Mouse (Mus musculus) frontal cortex, adult (tissue): ENCODE measurements at regions not wholly inside any gene's neighbourhood (a gene's known extent, or its start where the extent isn't known, plus 50 kb on each side); places are given as distances from the start of the nearest gene placed in this dataset.

Experiments
- ATAC-seq: cut with Nextera tagmentation; 2 replicates; pipeline ENCODE4 v1.9.2; 2017; ENCODE audit warnings: mild to moderate bottlenecking, moderate library complexity, mixed read lengths; ENCODE audit not compliant: low TSS enrichment

DNA sequence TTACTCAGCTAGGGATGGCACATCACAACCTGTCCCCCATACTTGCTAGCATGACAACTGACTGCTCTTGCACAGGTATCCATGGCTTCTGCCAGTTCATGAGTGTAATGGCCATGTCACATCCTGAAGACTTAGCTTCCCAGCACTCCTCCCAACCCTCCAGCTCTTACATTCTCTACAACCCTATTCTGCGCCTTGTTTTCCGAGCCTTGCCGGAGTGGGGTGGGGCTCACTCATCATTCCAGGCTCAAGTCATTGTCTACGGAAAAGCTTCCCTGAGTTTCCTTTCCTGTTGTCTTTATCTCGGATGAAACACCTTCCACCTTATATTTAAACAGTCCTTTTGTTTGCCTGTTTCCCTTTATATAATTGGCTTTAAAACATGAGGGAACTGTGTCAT, 69.6 kb downstream of the Prdm13 start:
- ATAC-seq = no peak

DNA sequence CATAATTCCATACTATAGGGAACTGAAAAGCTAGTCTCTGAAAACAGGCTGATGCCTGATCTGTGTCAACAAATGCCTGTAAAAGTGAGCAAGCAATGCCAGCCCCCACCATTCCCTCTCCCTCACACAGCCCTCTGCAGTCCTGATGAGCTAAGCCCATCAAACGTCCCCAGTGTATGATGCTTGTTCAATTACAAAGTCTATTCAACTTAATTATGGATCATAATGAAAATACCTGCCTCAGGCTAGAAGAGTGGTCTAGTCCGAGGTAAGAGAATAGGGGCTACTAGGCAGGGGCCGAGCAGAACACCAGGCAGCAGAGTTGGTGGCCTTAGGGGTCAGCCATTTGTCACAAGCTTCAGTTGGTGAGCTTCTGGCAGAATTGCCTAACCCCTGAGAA, 71.3 kb downstream of the Prdm13 start:
- ATAC-seq = no peak

GRCm38 (mm10) chr4:21611531-21612282, 74.1 kb downstream of the Prdm13 start:
- ATAC-seq = no peak

DNA sequence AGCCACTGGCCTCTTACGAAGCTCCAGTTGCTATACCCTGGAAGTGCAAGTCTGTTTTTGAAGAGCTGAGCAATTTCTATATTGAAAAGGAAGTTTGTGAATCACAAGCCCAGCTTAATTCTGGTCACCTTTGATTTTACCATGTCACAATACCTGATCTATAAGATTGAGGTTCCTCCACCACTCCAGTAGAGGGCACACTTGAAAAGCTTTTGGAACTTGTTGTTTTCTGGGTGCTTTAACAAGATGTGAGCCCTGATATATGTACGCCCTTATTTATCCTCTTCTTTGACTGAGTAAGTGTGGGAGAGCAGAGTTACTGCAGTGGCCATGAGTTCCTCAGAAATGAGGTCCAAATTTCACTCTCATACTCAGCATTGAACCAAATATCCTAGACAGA, 87.7 kb downstream of the Prdm13 start:
- ATAC-seq = no peak

GRCm38 (mm10) chr4:21547771-21548170, 138.0 kb downstream of the Prdm13 start:
- no peak for ATAC-seq

GRCm38 (mm10) chr4:21539583-21539982, 146.2 kb downstream of the Prdm13 start:
- ATAC-seq = no peak

DNA sequence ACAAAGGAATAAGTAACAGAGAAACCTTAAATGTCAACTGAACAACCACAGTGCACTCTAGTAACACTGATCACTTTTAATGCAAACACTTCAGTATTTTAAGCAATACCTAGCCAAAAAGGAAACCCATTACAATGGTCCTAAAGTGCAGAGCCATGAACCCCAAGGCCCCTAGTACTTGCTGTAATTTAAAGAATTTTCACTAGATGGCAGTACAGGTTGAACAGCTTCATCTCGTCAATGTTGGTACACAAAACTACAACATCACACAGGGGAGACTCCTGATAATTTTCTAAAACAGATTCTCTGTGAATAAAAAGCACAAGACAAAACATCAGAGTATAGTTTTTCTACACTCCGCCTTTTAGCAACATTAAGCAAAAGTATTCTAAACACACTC, 149.8 kb downstream of the Prdm13 start:
- peak; percentile 74; the same call in 1 of the 2 replicates for ATAC-seq

GRCm38 (mm10) chr4:21532186-21532585, 153.6 kb downstream of the Prdm13 start:
- no peak for ATAC-seq
